Mouse (Mus musculus) thymus, postnatal 4 days (tissue): ENCODE measurements around the gene Tpr.

Experiments
- DNase-seq: peaks from one replicate; pipeline ENCODE4 v3.0.0; 2021

Tpr gene

DNA sequence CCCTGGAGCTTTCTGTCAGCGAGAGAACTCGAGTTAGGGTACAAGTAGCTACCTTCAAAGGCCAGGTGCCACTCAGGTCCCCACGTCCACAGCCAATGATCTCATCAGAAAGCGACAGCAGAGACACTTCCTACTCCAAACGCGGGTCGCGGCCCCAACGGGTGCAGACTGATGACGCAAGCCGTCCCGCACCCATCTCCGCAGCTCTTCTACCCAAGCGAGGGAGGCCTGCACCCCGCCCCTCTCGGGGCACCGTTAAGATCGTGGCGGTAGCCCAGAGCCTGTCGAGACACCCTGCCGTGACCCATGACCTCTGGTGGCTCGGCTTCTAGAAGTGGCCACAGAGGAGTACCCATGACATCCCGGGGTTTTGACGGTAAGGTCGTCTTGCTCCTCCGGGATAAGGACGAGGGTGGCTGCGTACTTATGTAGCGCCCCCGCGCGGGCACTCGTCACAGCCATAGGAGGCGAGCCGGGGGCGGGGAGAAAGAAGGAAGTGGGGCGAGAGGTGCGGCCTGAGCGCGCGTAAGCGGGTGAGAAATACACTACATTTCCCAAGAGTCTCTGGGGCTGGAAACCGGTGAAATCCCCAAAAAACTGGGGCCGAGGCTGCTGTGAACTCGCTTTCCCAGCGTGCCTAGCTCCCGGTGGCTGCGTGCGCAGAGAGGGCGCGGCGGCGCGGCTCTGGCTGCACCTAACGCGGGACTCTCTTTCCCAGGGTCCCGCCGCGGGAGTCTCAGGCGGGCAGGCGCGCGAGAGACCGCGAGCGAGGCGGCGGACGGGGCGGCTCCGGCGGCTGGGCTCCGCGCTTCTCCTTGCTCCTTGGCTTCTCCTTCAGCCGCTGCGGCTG lies at the start of gene Tpr, which contains the start of gene Odr4:
Gene Tpr (plus strand): TSS at position 201 of the 850 bp plus-strand sequence.
Gene Odr4 (minus strand): TSS at position 443 of the 850 bp plus-strand sequence.
- peak; percentile 98 for DNase-seq

DNA sequence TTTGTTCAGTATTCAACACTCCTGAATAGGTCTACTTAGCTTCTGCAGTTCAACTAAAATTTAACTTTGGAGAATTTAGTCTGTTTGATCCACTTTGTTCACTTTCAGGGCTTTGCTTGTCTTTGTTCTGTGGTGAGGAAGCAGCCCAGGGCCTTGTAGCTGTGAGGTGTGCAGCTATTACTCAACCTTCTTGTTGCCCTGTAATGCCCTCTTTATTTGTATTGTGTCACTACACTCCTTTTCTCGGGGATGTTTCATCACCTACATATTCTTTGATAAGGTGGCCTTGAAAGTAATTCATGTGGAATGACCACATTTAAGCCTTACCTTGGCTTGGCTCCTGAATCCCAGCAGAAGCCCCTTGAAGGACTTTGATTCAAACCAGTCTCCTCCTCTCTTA lies 31.8 kb upstream of the Tpr start:
- no peak for DNase-seq

DNA sequence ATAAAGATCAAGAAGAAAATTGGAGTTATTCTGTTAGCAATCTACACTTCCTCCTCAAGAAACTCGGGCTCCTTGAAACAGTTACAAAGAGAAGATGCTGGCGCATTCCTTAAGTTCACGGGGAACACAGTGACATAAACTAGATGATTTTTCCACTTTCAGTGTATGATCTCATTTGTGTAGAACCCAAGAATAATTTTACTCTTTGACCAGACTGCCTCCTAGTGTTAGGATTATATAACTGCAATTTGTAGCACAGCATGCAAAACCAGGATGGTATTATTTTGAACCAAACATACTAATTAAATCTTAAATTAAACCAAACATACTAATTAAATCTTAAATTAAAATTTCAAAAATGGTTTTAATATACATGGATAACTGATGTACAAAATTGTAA lies 19.7 kb upstream of the Tpr start:
- DNase-seq: no peak

DNA sequence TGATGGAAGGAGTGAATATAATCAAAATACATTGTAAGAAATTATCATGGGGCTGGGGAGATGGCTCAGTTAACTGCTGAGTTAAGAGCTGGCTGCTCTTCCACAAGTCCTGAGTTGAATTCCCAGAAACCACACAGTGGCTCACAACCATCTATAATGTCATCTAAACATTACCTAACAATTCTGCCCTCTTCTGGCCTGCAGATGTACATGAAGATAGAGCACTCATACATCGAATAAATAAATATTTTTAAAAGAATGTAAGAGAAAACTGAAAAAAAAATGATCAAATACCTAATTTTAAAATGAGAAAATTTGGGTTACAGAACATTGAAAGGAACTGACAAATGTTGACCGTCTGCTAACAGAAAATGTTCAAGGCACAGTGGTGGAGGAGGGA lies 18.4 kb upstream of the Tpr start:
- DNase-seq: no peak

DNA sequence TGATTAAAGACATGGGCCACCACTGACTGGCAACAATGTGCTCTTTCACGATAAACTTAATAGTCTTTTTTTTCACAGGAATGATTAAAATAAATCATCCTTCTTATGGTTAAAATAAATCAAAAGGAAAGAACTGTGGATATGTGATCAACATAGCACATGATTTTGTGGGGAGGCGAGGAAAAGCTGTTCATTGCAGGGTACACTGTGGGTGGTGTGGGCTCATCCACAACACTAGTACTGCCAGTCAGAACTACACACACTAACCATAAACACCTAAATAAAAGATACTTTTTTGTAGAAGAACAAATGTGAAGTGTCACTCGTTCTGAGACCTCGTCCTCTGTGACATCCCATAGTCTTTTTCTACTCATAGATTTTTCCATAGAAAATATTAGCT lies 8.5 kb upstream of the Tpr start:
- DNase-seq: no peak

DNA sequence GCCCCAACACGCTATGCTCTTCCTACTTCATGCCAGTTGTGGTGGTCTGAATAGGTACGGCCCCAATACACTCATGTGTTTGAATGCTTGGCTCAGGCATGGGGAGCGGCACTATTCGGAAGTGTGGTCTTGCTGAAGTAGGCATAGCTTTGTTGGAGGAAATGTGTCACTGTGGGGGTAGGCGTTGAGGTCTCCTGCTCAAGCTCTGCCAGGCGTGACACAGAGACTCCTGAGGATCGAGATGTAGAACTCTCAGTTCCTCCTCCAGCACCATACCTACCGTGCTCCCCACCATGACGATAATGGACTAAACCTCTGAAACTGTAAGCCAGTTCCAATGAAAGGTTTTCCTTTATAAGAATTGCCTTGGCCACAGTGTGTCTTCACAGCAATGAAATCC lies 5.1 kb upstream of the Tpr start:
- no peak for DNase-seq

DNA sequence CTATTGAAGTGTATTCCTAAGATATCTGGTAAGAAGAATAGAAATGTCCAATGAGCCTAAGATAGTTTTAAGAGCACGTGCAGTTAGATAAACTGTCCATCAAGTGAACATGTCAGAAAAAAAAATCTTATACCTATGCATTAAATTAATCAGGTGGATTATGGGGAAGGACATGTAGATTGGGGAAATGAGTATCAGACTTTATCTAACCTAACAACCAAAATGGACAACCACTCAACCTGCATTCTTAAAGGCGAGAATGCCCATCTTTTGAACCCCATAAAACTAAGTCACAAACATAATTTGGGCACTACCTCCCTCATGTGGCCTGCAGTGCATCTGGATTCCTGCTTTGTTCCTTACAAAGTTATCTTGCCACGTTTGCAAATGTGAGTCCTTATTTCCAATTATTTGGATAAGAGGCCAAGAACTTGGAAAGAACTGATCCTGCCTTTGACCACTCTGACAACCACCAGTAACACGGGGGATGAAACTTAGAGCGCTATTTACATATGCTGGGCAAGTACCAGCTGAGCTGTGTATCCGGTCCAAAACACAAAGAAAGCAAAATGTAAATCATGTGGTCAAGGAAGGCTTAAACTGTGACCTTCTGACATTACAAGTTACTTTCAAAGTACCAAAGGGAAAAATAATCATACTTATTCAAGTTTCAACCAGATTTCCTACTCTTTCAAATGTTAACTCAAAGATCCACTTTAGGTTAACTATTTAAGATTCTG lies 3.1 kb upstream of the Tpr start:
- no peak for DNase-seq

DNA sequence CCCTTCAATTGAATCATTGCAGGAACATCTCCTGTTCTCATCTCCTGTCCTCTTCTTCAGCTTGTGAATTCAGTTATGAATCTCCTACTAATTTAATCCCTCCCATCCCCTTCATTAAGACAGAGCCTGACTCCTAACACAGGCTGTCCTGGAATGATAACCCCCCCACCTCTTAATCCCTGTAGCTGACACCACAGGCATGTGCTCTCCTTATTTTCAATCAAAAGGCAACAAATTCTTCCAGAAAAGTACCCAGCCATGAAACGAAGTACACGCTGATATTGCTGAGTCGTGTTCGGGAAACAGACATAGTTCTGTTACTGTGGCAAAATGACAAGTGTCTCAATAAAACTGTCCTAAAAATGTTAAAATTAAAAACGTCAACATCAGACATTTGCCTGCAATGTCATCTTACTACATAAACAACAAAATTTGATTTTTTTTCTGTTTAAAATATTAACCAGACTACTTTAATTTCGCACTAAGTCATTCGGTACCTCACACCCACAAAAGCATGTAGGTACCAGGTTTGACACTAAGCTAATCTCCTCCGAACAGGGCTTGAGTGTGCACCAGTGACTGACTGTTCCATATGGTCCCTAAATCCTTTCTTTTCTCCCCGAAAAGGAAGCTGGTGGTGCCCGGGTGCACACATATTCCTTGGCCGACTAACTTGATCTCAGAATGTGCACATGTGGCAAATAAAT lies 554 bp upstream of the Tpr start:
- no peak for DNase-seq

DNA sequence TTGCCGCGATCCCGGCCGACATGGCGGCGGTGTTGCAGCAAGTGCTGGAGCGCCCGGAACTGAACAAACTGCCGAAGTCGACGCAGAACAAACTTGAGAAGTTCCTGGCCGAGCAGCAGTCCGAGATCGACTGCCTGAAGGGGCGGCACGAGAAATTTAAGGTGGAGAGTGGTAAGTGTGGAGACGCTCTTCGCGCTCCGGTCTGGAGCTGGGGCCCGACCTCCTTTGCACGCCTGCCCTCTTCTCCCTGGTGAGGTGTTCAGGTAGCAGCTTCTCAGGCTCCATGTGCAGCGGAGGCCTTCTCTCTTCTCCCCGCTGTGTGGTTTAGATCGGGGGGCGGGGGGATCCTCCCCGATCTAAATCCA lies 832 bp downstream of the Tpr start:
- no peak for DNase-seq

DNA sequence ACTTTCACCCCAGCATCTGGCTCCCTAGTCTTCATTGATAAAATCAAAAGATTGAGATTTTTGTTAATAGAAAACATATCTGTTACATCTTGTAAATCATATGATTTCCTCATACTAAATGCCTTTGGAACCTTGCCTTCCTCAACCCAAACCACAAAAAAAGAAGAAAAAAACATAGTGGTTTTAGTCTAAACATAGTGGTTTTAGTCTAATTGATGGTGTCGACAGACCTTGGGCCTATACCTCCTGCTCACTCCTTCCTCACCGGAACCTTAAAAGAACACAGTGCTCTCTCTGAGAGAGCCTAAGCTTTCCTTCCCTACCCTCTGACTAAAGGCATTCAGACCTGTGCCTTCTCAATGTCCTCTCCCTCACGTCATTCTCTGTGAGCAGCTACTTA lies 3.4 kb downstream of the Tpr start:
- DNase-seq: no peak

DNA sequence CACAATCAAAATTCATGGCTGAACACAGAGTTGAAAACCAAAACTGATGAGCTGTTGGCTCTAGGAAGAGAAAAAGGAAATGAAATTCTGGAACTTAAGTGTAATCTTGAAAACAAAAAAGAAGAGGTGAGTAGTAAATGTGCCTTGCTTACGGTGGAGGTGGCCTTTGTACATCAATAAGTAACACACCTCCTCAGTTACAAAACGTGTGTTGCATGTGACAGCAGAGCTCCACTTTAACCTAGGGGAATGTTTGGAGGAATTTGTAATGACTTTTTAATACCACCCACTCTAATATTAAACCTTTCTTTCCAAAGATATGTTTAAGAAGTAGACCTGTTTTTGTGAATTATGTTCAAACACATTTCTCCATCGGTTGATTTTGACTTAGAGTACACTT lies 11.3 kb downstream of the Tpr start:
- DNase-seq: no peak

DNA sequence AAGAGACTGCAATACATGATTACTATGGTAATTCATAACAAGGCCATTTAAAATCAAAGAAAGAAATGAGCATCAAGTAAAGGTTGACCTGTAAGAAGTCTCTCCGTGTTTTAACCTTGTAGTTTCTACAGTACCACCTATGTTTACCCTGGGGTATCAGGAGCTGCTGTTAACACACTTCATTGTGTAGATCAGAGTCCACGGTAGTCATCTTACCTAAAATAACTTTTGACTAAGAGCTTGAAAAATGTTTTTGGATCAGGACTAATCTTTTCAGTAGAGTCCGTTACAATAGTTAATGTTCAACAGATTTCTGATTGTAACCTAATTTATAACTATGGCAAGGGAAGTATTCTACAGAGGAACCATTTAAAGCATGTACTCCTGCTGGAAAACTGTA lies 11.9 kb downstream of the Tpr start:
- DNase-seq: no peak

DNA sequence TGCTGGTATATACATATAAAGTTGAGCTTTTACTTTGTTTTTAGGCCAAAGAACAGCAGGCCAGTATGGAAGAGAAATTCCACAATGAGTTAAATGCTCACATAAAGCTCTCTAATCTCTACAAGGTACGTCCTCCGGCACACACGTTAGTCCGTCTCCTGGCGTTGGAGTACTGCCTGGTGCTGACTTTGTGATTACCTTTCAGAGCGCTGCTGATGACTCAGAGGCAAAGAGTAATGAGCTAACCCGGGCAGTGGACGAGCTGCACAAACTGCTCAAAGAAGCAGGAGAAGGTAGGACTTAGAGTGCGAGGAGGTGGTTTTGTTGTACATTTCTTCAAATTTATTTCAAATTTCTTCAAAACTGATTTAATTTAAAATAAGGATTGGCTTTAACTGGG lies 14.6 kb downstream of the Tpr start:
- no peak for DNase-seq

DNA sequence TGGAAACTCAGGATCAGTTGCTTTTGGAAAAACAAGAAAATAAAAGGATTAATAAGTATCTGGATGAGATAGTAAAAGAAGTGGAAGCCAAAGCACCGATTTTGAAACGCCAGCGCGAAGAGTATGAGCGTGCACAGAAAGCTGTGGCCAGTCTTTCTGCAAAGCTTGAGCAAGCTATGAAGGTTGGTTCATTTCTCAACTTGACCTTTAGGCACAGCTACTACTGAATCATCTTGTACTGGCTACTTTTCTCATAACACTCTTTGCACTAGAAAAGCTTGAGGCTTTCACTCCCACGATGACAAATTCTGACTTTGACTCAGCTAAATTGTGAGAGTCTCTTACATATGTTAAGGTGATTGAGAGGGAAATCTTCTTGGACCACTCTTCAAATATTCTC lies 17.4 kb downstream of the Tpr start:
- no peak for DNase-seq

DNA sequence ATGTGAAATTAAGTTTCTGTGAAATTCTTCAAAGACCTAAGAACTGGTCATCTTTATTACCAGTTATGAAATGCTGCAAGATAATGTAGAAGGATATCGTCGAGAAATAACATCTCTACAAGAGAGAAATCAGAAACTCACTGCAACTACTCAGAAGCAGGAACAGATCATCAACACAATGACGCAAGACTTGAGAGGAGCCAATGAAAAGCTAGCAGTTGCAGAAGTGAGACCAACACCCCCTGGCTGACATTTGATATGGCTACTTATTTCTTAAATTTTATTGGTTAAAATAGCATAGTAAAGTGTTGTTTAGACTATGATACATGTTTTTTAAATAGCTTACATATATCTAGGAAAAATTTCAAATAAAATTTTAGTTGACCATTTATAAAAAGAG lies 23.4 kb downstream of the Tpr start:
- no peak for DNase-seq

DNA sequence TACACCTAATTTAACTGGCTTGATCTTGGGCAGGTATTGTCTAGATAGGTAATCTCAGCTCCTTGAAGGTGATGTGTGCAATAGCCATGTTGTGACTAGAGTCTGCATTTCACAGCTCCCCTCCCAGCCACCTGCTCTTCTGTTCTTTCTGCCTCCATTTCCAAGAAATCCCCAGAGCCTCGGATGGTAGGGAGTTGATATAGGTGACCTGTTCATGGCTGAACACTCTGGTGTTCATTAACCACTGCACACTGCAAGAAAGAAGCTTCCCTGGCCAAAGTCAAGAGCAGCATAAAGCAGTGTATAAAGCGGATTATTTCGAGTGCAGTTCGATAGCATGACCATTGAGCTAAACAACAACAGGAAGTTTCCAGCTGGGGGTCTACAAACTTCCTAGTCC lies 25.8 kb downstream of the Tpr start:
- DNase-seq: no peak

DNA sequence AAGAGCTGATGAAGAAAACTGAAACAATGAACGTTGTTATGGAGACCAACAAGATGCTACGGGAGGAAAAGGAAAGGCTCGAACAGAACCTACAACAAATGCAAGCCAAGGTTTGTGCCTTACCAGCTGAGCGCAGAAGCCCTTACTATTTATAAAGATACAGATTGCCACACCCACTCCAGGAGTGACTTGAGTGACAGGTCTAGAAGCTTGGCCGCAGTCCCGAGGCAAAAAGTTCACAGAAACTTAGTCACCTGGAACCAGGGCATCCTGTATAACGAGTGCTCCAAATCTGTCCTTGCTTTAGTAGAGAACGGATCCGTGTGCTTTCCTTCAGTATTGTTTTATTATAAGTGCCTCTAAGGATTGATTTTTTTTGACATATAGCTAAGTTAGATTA lies 33.0 kb downstream of the Tpr start:
- DNase-seq: no peak

DNA sequence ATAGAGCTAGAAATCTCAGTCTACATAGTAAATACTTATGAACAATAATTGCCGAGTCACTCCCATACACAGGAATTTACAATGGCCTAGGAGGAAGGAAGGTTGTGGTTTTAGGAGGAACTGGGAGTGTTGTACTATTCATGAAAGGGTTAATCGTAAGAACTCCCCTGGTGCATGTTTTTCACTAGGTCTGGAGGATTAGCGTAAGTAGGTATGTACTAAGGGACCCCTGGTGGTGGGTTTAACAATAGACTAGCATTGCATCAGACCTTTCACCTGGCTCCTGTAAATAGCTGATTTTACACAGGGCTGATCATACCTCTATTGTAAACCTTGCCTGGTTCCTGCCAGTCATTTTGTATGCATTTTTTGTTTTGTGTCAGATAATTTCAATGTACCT lies 33.6 kb downstream of the Tpr start:
- DNase-seq: no peak

DNA sequence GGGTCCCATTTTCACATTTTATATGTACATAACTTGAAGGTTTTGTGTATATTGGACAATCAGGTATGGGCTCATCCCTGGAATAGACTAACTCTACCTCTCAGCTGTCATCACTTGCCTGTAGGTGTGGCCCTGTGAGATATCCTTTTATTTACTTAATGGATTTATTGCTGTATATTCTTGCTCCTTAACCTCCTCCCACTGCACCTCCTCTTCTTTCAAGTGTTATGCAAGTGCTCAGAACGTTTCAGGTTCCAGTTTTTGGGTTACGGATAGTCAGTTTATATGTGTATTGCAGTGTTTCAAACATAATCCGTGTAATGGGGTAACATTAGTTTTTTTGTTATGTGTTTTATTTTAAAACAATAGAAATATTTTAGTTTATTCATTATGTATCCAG lies 46.0 kb downstream of the Tpr start:
- DNase-seq: no peak

DNA sequence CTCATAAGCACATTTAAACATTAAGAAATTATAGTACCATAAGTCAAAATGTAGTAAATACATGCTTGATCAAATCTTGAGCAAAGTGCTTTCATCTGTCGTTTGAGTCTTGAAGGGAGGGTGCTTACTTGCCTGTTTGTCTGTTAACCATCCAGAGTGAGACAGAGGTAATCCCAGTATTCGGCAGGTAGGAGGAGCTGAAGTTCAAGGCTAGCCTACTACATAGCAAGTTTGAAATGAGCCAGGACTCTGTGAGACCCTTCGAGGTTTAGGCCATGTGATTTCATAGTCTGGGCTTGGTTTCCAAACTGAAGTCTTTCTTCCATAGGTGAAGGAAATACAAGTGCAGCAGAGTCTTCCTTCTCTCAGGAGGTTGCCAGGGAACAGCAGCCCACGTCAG lies 49.1 kb downstream of the Tpr start:
- DNase-seq: no peak

DNA sequence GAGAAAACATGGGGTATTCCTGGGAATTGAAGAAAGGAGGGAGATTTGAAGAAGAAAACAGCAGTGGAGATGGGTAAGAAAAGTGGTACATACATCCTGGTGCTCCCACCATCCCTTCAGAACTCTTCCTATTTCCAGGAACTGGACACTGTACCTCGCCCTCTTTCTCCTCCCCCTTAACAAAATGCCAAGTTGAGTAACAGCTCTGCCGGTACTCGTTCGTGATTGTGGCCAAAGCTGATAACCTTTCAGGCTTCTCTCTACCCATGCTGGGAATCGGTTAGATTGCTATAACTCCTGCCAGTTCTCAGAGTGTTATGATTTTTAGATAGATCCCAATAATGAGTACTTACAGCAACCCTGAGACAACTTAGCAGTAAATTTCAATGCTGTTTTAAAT lies 66.3 kb downstream of the Tpr start:
- DNase-seq: no peak

DNA sequence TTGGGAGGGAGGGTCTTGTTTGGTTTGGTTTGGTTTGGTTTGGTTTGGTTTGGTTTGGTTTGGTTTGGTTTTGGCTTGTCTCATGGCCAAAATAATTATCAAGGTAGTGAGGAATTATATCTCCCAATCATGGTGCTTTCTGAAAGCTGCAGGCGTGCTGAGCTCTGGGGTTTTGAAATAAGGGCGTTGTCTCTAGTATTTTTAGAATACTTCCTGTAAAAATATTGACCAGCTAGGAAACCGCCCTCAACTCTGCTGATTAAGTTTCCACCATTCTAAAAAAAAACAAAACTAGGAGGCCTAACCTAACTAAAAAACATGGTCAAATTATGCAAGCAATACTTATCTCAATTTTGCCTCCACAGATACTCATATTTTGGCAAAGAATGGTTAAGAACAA lies 67.0 kb downstream of the Tpr start:
- no peak for DNase-seq

DNA sequence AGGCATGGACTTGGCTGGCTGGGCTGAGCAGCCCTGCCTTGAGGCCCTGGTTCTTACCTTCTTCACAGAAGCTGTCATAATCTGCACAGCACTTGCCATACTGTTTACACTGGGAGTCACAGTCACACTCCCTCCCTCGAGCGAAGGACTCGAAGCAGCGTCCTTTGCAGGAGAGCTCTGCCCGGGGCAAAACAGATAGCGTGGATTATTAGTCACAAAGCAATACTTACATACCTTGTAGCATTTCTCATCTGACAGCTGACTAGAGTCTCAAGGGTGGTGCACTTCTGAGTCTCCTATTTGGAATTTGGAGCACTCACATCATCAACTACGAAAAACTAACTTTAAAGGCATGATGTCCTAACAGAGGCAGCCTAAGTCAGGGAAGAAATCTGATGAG lies 68.0 kb downstream of the Tpr start:
- DNase-seq: no peak

DNA sequence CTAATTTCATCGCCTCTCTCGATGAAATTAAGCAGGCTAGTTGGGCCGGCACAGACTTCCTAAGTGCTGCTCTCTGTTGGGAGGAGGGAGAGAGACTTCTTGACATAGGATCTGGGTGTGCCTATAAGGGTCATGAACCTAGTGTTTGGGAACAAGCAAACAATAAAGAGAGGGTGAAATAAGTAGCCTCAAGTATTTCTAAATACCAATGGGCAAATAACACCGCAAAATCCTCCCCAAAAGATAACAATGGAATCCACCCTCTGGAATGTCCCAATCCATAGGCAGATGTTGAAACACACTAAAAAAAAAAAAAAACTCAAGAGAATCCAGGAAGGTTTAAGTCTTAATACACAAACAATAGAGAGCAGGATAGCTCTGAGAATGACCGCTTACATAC lies 70.4 kb downstream of the Tpr start:
- DNase-seq: no peak
